Mouse (Mus musculus) olfactory bulb, adult 2 months (tissue): Measurements from ENCODE around the gene Ptk7. TPM values are rescaled to one million over a fixed set of nuclear protein-coding genes. Genes with fewer than 3 reads are reported as not detected.

Source experiments
- H3K27ac ChIP-seq: fragments of 200-500 bp; 2 replicates; pipeline ENCODE4 v1.5.1; 2012; ENCODE audit warnings: low read depth, low read length; ENCODE audit not compliant: insufficient read depth
- H3K4me1 ChIP-seq: fragments of 200-500 bp; 2 replicates; pipeline ENCODE4 v1.6.1; 2012; ENCODE audit warnings: low read length; ENCODE audit not compliant: control insufficient read depth, insufficient read depth
- H3K4me3 ChIP-seq: fragments of 200-500 bp; 2 replicates; pipeline ENCODE4 v1.5.1; 2012; ENCODE audit warnings: mild to moderate bottlenecking, low read depth, low read length, moderate library complexity; ENCODE audit not compliant: insufficient read depth
- CTCF ChIP-seq: fragments of 200-500 bp; IDR thresholded peaks from 2 replicates; pipeline ENCODE4 v1.5.1; 2012; ENCODE audit warnings: low read depth, mild to moderate bottlenecking, low read length, moderate library complexity; ENCODE audit not compliant: insufficient read depth
- POLR2A ChIP-seq: fragments of 200-500 bp; IDR thresholded peaks from 2 replicates; pipeline ENCODE4 v1.6.1; 2012; ENCODE audit warnings: mild to moderate bottlenecking, low read depth, low read length, moderate library complexity; ENCODE audit not compliant: insufficient read depth
- WGBS: fragments of 180-500 bp; shearing (Covaris S2); methylation state at CpG from one replicate; pipeline ENCODE4 v1.1.7; 2018; 5-methylcytosine and 5-hydroxymethylcytosine counted together
- polyA plus RNA-seq: library from polyadenylated mRNA; stranded (reverse); fragments of >200 nt; gene quantifications from 2 replicates; pipeline ENCODE4 v1.2.4, GENCODE M21; 2012; ENCODE audit warnings: low replicate concordance; ENCODE audit not compliant: missing spikeins, insufficient read depth, insufficient read length

Ptk7 gene
- not detected in 2 replicates for polyA plus RNA-seq

- H3K4me3 ChIP-seq: peak within 1 kb of the TSS; percentile 65
- peaks cover 19% of the 10 kb centered on the region for H3K4me1 ChIP-seq
- TF ChIP-seq POLR2A (no peak), CTCF (no peak)
- no peak within 1 kb of the TSS for H3K27ac ChIP-seq
- 1% methylated on average over 86 of the region's 90 CpGs for WGBS
Observed at GRCm38 (mm10) chr17:46628791-46629684, at the start of gene Ptk7. Gene Ptk7 (minus strand): TSS chr17:46629504.

- Histone ChIP-seq H3K4me1 (peaks cover 28% of the 10 kb centered on the region), H3K27ac (no peak overlapping the region), H3K4me3 (no peak overlapping the region)
- TF ChIP-seq POLR2A: no peak
- TF ChIP-seq CTCF: no peak
- WGBS: 60% methylated on average over 9 of the region's 9 CpGs
Observed at GRCm38 (mm10) chr17:46678911-46679310, 49.6 kb upstream of the Ptk7 start.

GRCm38 (mm10) chr17:46678416-46678815 lies 49.1 kb upstream of the Ptk7 start, which contains the start of gene Mea1:
Gene Mea1 (plus strand): TSS chr17:46678793.
- TF ChIP-seq POLR2A (no peak), CTCF (no peak)
- Histone ChIP-seq H3K27ac (no peak within 1 kb of the TSS), H3K4me1 (peaks cover 28% of the 10 kb centered on the region), H3K4me3 (no peak within 1 kb of the TSS)
- 78% methylated on average over 9 of the region's 9 CpGs for WGBS

GRCm38 (mm10) chr17:46674530-46675283 lies 45.4 kb upstream of the Ptk7 start:
- TF ChIP-seq CTCF (no peak), POLR2A (no peak)

GRCm38 (mm10) chr17:46673850-46674529 lies 44.7 kb upstream of the Ptk7 start, which contains the start of gene Rrp36:
Gene Rrp36 (minus strand): TSS chr17:46674352.
- peak within 1 kb of the TSS; percentile 10; the same call in 1 of the 2 replicates for H3K27ac ChIP-seq
- H3K4me1 ChIP-seq: peaks cover 19% of the 10 kb centered on the region
- TF ChIP-seq POLR2A (peak; percentile 50; the same call in 1 of the 2 replicates), CTCF (no peak)
- under 1% methylated on average over 43 of the region's 43 CpGs for WGBS
- peak within 1 kb of the TSS; percentile 95 for H3K4me3 ChIP-seq

More at GRCm38 (mm10) chr17:46674530-46675283, 45.4 kb upstream of the Ptk7 start:
- peak overlapping the region; percentile 10; the same call in 1 of the 2 replicates for H3K27ac ChIP-seq
- peak overlapping the region; percentile 27 for H3K4me3 ChIP-seq
- H3K4me1 ChIP-seq: peaks cover 24% of the 10 kb centered on the region
- 16% methylated on average over 15 of the region's 15 CpGs for WGBS

- H3K27ac ChIP-seq: no peak overlapping the region
- no peak overlapping the region for H3K4me3 ChIP-seq
- WGBS: 95% methylated on average over 10 of the region's 10 CpGs
- no peak for TF ChIP-seq POLR2A
- TF ChIP-seq CTCF: no peak
- peaks cover 9% of the 10 kb centered on the region; the same call in 1 of the 2 replicates for H3K4me1 ChIP-seq
Observed at GRCm38 (mm10) chr17:46669911-46670310, 40.6 kb upstream of the Ptk7 start.

- H3K27ac ChIP-seq: no peak overlapping the region
- no peaks in the 10 kb centered on the region; the same call in 1 of the 2 replicates for H3K4me1 ChIP-seq
- 91% methylated on average over 16 of the region's 16 CpGs for WGBS
- no peak for TF ChIP-seq CTCF
- no peak for TF ChIP-seq POLR2A
- no peak overlapping the region for H3K4me3 ChIP-seq
Observed at GRCm38 (mm10) chr17:46667712-46668111, 38.4 kb upstream of the Ptk7 start.

DNA sequence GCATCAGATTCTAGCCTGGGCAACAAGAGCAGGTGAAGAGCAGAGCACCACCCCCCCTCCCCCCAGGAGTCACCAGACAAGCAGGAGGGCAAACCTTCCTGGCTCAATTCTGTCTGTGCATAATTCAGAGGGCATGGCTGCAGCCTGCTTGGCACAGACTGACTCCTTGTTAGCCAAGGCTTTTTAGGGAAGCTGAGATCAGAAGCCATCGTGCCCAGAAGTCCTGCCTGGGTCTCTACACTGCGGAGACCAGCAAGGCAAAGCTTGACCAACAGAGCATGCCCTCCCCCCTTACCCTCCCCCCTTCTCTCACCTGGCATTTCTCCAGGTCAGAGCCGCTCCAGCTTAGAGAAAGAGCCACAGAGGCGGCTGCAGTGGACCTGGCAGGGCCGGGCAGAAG lies 33.4 kb upstream of the Ptk7 start:
- no peak overlapping the region for H3K27ac ChIP-seq
- no peak overlapping the region for H3K4me3 ChIP-seq
- H3K4me1 ChIP-seq: no peaks in the 10 kb centered on the region
- 38% methylated on average over 5 of the region's 5 CpGs for WGBS
- TF ChIP-seq CTCF (no peak), POLR2A (no peak)
